Mouse (Mus musculus) cerebellum, adult 2 months (tissue): ENCODE results near the gene Olfr31.

Experiments used
- CTCF ChIP-seq: fragments of 200-500 bp; IDR thresholded peaks from 2 replicates; pipeline ENCODE4 v1.5.1; 2011; ENCODE audit warnings: low read depth, mild to moderate bottlenecking, control low read depth, low read length, moderate library complexity, borderline replicate concordance; ENCODE audit not compliant: insufficient read depth
- POLR2A ChIP-seq: fragments of 200-500 bp; IDR thresholded peaks from 2 replicates; pipeline ENCODE4 v1.6.1; 2011; ENCODE audit warnings: low read length, control low read depth, borderline replicate concordance; ENCODE audit not compliant: insufficient read depth

DNA sequence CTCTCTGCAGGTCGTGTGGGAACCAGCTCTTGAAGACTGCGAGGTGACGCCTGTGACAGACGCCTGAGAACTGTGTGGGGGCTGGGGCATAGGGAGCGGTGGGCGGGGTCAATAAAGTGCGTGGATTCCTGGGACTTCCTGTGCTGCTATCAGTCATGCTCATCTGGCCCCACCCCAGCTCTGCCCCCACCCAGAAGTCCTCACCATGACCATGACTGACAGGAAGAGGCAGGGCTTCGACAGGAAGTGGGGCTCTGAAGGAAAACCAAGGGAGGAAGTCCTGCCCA lies 32.7 kb downstream of the Olfr31 start:
- TF ChIP-seq CTCF = no peak
- TF ChIP-seq POLR2A = no peak
